ENCODE assay signal across 15 mouse cellular contexts in the genomic region with DNA sequence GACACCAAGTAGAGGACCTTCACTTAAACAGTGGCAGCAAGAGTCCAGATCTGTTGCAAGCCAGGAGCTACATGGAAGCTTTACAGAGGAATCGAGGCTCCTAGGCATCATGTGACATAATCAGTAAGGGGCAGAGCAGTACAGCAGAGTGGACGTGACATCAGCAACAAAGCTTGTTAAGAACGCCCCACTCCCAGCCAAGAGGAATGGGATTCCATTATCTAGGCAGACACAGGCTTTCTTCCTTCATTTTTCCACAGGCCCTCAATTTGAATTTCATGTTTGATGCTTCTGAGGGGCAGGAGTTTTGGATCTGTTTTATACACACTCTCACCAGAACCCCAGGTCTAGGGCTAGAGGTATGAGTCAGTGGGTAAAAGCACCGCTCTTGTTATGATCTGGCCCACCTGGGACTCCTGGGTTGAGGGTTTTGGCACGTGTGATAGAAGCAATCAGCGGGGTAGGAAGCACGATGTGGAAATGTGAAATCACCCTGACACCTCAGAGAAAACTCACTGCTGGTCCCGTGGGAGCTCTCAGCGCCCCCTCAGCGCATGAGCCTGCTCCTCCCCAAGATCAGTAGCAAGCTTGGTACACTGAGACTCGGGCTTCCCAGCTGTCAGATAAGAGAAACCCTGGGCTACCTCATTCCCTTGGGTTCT. TPM values are rescaled to one million over a fixed set of nuclear protein-coding genes. Genes with fewer than 3 reads are reported as not detected.
A peak's percentile ranks its signal among the peaks of the same experiment; 100 is the strongest.
DNase-seq lines count a peak whose midpoint lies in the region; ATAC-seq and TF ChIP-seq lines count a peak whose summit lies in the region.
"Had no signal": no experiment of that assay in that cellular context is flagged by ENCODE, and none has a peak within 500 bp of the region (broad histone marks: within the 10 kb centered on the region; RNA-seq: fewer than 3 reads in every experiment).

No protein-coding gene starts in this region.

- no peak for TF ChIP-seq POLR2A in brain, embryonic 14.5 days (IDR thresholded peaks at IDR 0.05; ENCODE audit: borderline replicate concordance, extremely low read depth, insufficient read depth, insufficient read length, poor library complexity, severe bottlenecking)

- no peaks in the 10 kb centered on the region for H3K9me3 ChIP-seq in heart, embryonic 13.5 days
- no peaks in the 10 kb centered on the region for H3K9me3 ChIP-seq in midbrain, embryonic 12.5 days
- no peaks in the 10 kb centered on the region for H3K9me3 ChIP-seq in midbrain, embryonic 11.5 days (ENCODE audit: control insufficient read depth, low read length)
- H3K9me3 ChIP-seq in midbrain, embryonic 14.5 days (ENCODE audit: control insufficient read depth, low read length): no peaks in the 10 kb centered on the region
- H3K9me3 ChIP-seq: forebrain, embryonic 12.5 days had no signal

- no peak; the same call in 1 of the 2 replicates for ATAC-seq in heart, embryonic 13.5 days (ENCODE audit: extremely low read depth, insufficient number of reproducible peaks, low FRiP score, low TSS enrichment)
- ATAC-seq in midbrain, embryonic 12.5 days (ENCODE audit: low FRiP score, low read depth): no peak
- no peak for ATAC-seq in midbrain, embryonic 11.5 days (ENCODE audit: low FRiP score)
- no peak for ATAC-seq in midbrain, embryonic 14.5 days (ENCODE audit: low FRiP score, low TSS enrichment)

- WGBS in heart, embryonic 13.5 days: 50% methylated on average over 11 of the region's 11 CpGs
- WGBS in midbrain, embryonic 12.5 days: 74% methylated on average over 11 of the region's 11 CpGs
- 77% methylated on average over 11 of the region's 11 CpGs for WGBS in midbrain, embryonic 11.5 days
- WGBS in midbrain, embryonic 14.5 days: 49% methylated on average over 11 of the region's 11 CpGs

- TF ChIP-seq CTCF in brain, embryonic 14.5 days (IDR thresholded peaks at IDR 0.05; ENCODE audit: borderline replicate concordance, extremely low read depth, insufficient read depth, insufficient read length): no peak

- H3K9ac ChIP-seq in heart, embryonic 13.5 days: peak overlapping the region; percentile 74
- no peak overlapping the region for H3K9ac ChIP-seq in midbrain, embryonic 12.5 days (replicated peaks)
- no peak overlapping the region for H3K9ac ChIP-seq in midbrain, embryonic 11.5 days (ENCODE audit: low read length)
- H3K9ac ChIP-seq in midbrain, embryonic 14.5 days (replicated peaks; ENCODE audit: low read length): no peak overlapping the region
- H3K9ac ChIP-seq: forebrain, embryonic 12.5 days had no signal

- H3K4me1 ChIP-seq in heart, embryonic 13.5 days: peaks cover 94% of the 10 kb centered on the region
- H3K4me1 ChIP-seq in midbrain, embryonic 12.5 days: peaks cover 14% of the 10 kb centered on the region
- peaks cover 4% of the 10 kb centered on the region for H3K4me1 ChIP-seq in midbrain, embryonic 11.5 days (ENCODE audit: control insufficient read depth, insufficient read depth, low read length)
- peaks cover 18% of the 10 kb centered on the region for H3K4me1 ChIP-seq in midbrain, embryonic 14.5 days (ENCODE audit: control insufficient read depth, insufficient read depth, low read length)

- H3K27me3 ChIP-seq in heart, embryonic 13.5 days (replicated peaks): no peaks in the 10 kb centered on the region
- H3K27me3 ChIP-seq in midbrain, embryonic 12.5 days: no peaks in the 10 kb centered on the region
- H3K27me3 ChIP-seq in midbrain, embryonic 11.5 days (ENCODE audit: control insufficient read depth, insufficient read depth, low read length): no peaks in the 10 kb centered on the region
- H3K27me3 ChIP-seq in midbrain, embryonic 14.5 days (ENCODE audit: control insufficient read depth, insufficient read depth, low read length): no peaks in the 10 kb centered on the region
- H3K27me3 ChIP-seq: forebrain, embryonic 12.5 days had no signal

- H3K4me3 ChIP-seq in heart, embryonic 13.5 days: no peak overlapping the region
- H3K4me3 ChIP-seq in midbrain, embryonic 12.5 days: no peak overlapping the region
- no peak overlapping the region for H3K4me3 ChIP-seq in midbrain, embryonic 11.5 days (ENCODE audit: low read depth, low read length)
- H3K4me3 ChIP-seq in midbrain, embryonic 14.5 days (replicated peaks; ENCODE audit: low read depth, low read length): no peak overlapping the region
- H3K4me3 ChIP-seq: forebrain, embryonic 12.5 days had no signal

- no peak for DNase-seq in heart, adult 8-10 months (ENCODE audit: low spot score)
- DNase-seq in midbrain, embryonic 11.5 days (ENCODE audit: low spot score, missing footprints): no peak
- DNase-seq in brain, embryonic 14.5 days (ENCODE audit: low read depth): peak; percentile 35
- DNase-seq in midbrain, embryonic 14.5 days: peak; percentile 43
- no peak for DNase-seq in kidney, adult 9 months
- DNase-seq: adrenal gland, postnatal 25 days; cerebellum, adult 9-11 months; kidney, postnatal 25 days; spleen, adult 18-20 months had no signal

- H3K36me3 ChIP-seq in heart, embryonic 13.5 days: peaks cover 70% of the 10 kb centered on the region
- H3K36me3 ChIP-seq in midbrain, embryonic 12.5 days: peaks cover 19% of the 10 kb centered on the region
- 0 out of 2 replicates have a peak, but pooled peaks cover 3% of the 10 kb centered on the region for H3K36me3 ChIP-seq in midbrain, embryonic 11.5 days (ENCODE audit: control insufficient read depth, insufficient read depth, low read length)
- H3K36me3 ChIP-seq in midbrain, embryonic 14.5 days (ENCODE audit: control insufficient read depth, insufficient read depth, low read length): peaks cover 18% of the 10 kb centered on the region

- H3K27ac ChIP-seq in heart, embryonic 13.5 days (replicated peaks): peak overlapping the region; percentile 80
- H3K27ac ChIP-seq in midbrain, embryonic 12.5 days (replicated peaks): peak overlapping the region; percentile 39
- H3K27ac ChIP-seq in midbrain, embryonic 11.5 days (ENCODE audit: low read depth, low read length): no peak overlapping the region
- H3K27ac ChIP-seq in midbrain, embryonic 14.5 days (replicated peaks; ENCODE audit: low read depth, low read length): peak overlapping the region; percentile 60; the same call in 1 of the 2 replicates

- no peak overlapping the region for H3K4me2 ChIP-seq in heart, embryonic 13.5 days
- H3K4me2 ChIP-seq in midbrain, embryonic 12.5 days (replicated peaks): no peak overlapping the region
- H3K4me2 ChIP-seq in midbrain, embryonic 11.5 days: no peak overlapping the region
- no peak overlapping the region for H3K4me2 ChIP-seq in midbrain, embryonic 14.5 days (ENCODE audit: low read length)
- H3K4me2 ChIP-seq: forebrain, embryonic 12.5 days had no signal

RNA-seq across cellular contexts. Expression of a gene that starts 30.7 kb away (rescaled TPM):
- 24.8 and 25.0 TPM in 2 replicates for polyA plus RNA-seq in heart, embryonic 13.5 days (2015; fragmentation: Nextera tagmentation; extraction: Ambion mirVana)
- total RNA-seq in heart, adult 8-10 months (2022): 100 to 1,000 TPM in 1 of 4 experiments, 10 to 100 TPM in 3; 72.5 to 127 (median 97.2) TPM
- polyA plus RNA-seq in midbrain, embryonic 12.5 days (2016; fragmentation: Nextera tagmentation; extraction: Ambion mirVana): 24.9 and 29.1 TPM in 2 replicates
- 16.4 and 19.6 TPM in 2 replicates for polyA plus RNA-seq in midbrain, embryonic 11.5 days (2014; fragmentation: Nextera tagmentation; extraction: Ambion mirVana)
- polyA plus RNA-seq in brain, embryonic 14.5 days (2012; rRNA removed): 12.1 and 29.9 TPM in 2 replicates
- 7.3 and 14.8 TPM in 2 replicates for polyA plus RNA-seq in midbrain, embryonic 14.5 days (2014; fragmentation: Nextera tagmentation; extraction: Ambion mirVana)

RNA-seq across cellular contexts. Expression of a gene that starts 54.4 kb away (rescaled TPM):
- polyA plus RNA-seq in heart, embryonic 13.5 days (2015; fragmentation: Nextera tagmentation; extraction: Ambion mirVana): 0.32 and 0.78 TPM in 2 replicates
- not detected for total RNA-seq in heart, adult 8-10 months (2022)
- polyA plus RNA-seq in midbrain, embryonic 12.5 days (2016; fragmentation: Nextera tagmentation; extraction: Ambion mirVana): 0.22 and 0.40 TPM in 2 replicates
- 0.11 and 0.34 TPM in 2 replicates for polyA plus RNA-seq in midbrain, embryonic 11.5 days (2014; fragmentation: Nextera tagmentation; extraction: Ambion mirVana)
- polyA plus RNA-seq in brain, embryonic 14.5 days (2012; rRNA removed): 0.30 and 0.37 TPM in 2 replicates
- polyA plus RNA-seq in midbrain, embryonic 14.5 days (2014; fragmentation: Nextera tagmentation; extraction: Ambion mirVana): 0.11 TPM in 2 replicates
- total RNA-seq: adrenal gland, postnatal 25 days had no signal
- polyA plus RNA-seq: intestine, embryonic 14.5 days; liver, adult 2 months; thymus, postnatal 0 days had no signal

Comparison
In these comparisons a context has a peak if more than half of its experiments do, and no peak if none do; other contexts are left out.
1. DNase-seq: peak in brain, embryonic 14.5 days (single experiment) and midbrain, embryonic 14.5 days (single experiment); none in heart, adult 8-10 months (single experiment), midbrain, embryonic 11.5 days (single experiment) and kidney, adult 9 months (single experiment).